Mouse (Mus musculus) spleen, postnatal 4 days (tissue): ENCODE measurements around the gene Atp6v1fnb.
A peak's percentile ranks its signal among the peaks of the same experiment; 100 is the strongest.

Experiments
- DNase-seq, 2 experiments: peaks; one replicate each; pipeline ENCODE4 v3.0.0; 2022; ENCODE audit warnings: low spot score in 2 of 2

Atp6v1fnb gene

DNA sequence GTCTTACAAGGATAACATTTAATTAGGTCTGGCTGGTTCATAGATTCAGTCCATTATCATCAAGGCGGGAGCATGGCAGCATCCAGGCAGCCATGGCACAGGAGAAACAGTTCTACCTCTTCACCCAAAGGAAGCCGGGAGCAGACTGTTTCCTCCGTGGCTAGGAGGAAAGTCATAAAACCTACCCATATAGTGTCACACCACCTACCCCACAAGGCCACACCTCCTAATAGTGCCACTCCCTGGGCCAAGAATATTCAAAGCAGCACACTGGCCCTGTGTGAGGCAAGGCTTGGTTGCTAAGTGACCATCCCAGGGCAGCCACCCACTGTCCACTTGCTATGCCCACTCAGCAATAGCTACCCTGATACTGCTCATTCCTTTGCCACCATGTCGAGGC is at the start of gene Atp6v1fnb:
TSS of gene Atp6v1fnb (plus strand) at position 301 of the 400 bp plus-strand sequence.
- DNase-seq, result no peak

DNA sequence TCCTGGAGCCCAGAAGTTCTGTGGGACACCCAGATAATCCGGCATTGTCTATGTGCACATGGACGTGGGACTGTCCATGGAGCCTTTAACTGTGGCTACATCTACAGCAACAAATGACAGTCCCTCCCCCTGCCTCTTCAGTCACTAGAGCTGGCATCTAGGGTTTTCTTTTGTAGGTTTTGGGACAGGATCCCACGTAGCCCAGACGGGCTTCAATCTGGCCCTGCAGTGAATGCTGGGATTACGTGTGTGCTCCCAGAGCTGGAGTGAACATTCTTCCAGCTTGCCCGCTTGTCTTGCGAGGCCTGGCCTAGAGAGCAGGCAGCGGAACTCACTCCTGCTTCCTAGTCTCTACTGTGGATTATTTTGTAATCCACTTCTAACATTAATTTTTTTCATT is 46.1 kb upstream of the Atp6v1fnb start:
- DNase-seq, result no peak

DNA sequence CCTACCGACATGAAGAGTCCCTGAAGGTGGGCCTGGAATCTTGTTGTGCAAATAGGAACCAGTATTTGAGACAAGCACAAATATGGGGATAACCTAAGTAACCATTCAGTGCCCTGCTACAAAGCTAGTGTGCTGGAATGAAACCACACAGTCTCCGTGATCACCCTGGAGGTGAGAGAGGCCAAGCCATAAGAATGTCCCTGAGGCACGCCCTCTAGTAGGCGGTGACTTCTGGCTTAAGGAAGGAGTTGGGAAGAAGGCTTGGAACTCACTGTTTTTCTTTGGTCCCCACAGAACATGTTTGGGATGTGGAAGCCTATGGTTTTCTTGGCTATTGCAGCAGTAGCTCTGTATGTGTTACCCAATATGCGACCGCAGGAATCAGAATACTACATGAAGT is 44.9 kb upstream of the Atp6v1fnb start:
- DNase-seq, result no peak

DNA sequence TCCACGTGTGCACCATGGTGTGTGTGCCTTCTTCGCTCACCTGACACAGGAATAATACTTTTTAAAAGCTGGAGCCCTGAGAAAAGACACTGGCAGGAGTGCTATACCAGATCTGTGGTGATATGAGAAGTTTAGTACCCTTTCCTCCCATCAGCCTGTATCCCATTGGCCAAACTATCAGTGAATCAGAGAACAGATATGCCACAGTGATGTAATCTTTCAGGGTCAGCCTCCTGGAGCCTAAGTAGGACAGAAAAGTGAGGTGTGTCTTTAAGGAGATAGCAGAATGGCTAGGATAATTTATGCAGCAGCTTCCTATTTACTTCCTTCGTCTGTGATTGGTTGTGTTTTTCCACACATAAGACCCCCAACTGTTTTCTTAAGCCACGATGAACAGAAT is 43.1 kb upstream of the Atp6v1fnb start:
- no peak for DNase-seq

DNA sequence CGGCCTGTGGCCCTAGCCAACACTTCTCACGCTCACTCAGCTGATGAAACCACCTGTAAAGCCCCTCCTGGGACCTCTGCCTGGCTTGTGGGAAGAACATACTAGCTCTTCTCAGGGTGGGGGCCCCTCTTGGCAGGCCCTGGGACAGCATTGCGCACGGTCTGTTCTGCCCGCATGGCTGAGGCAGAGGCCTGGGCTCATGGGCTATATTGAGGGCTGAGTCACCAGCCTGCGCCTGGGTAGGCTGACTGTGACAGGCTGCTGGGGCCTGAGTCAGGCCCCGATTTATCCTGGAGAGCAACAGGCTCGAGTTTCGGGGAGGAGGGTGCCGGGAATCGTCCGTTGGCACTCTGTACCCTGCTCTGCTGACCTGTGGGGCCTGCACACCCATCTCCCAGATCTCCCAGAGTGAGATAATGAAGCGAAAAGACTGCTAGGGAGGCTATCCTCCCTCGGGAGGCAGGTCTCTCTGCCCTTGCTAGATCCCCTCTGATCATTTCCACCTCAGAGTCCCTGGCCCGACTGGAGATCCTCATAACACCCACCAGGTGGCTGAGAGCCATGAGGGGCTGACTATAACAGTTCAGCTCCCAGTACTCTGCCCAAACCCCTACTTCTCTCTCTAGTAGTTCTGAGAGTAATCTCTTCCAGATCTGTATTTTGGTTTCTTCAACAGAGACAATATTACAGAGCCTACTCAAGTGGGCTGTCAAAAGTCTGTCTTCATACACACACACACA is 40.4 kb upstream of the Atp6v1fnb start:
- peak in 1 of 2 experiments; percentile 11 for DNase-seq

DNA sequence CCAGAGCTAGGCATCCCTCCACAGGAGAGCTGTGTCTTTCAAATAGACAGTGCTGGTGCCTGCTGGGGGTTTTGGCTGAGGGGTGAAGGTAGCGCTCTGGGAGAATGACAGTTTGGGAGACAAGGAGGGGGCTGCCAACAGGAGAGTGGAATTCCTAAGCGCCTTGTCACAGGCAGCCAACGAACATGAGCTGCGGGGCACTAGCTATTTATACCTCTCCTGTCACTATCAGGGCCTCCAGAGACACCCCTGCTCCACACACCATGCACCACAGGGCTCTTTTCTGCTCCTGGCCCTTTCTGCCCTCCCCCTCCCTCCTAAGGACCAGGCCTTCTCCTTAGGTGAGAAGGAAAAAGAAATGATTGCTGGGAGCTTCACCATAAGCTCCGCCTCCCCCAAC is 39.8 kb upstream of the Atp6v1fnb start:
- no peak for DNase-seq

DNA sequence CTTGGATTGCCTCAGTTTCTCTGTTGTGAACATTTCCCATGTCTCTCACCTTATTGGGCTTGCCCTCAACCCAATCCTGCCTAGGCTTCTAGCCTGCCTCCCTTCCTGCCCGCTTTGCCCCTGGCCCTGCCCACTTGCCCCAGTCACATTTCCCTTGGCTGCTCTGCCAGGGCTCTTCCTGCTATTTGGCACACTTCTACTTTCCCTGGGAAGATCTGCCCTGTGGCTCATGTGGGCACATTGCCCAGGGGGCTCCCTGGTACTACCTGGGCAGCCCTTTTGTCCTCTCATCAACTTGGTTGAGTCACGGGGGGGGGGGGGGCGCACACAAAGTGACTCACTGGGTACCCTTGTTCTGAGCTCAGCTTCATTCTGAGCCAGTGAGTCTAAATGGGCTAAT is 39.1 kb upstream of the Atp6v1fnb start:
- DNase-seq, result peak in 1 of 2 experiments; percentile 10

DNA sequence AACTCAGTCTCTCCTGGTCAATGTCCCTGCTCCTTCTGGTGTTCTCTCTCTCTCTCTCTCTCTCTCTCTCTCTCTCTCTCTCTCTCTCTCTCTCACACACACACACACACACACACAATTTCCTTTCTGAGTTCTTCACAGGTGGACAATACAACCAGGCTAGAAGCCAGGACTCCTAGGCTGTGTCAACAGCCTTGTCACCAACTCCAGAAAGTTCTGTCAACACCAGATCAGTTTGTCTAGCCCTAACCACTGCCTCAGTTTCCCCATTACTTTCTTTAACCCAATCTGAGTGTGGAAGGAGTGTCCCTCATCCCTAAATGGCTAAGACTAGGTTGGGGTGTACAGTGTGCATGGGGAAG is 38.6 kb upstream of the Atp6v1fnb start:
- no peak for DNase-seq

DNA sequence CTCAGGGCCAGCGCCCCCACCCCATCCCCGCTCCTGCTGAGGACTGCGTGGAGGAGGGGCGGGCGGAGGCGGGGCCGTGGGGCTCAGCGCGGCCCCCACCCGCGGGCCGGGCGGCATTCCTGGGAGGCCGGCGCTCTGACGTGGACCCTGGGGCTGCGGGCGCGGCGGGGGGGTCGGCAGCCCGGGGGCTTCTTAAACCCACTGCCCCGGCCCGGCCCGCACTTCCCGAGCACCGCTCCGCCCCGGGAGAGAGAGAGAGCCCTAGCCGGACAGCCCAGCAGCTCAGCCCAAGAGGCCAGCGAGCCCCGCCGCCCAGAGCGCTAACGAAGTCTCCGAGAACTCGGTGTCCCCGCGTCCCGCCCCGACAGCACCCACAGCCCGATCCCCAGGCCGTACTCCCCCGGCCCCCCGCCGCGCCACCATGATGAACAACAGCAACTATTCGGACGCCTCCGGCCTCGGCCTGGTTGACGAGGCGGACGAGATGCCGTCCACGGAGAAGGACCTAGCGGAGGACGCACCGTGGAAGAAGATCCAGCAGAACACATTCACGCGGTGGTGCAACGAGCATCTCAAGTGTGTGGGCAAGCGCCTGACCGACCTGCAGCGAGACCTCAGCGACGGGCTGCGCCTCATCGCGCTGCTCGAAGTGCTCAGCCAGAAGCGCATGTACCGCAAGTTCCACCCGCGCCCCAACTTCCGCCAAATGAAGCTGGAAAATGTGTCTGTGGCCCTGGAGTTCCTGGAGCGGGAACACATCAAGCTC is 38.0 kb upstream of the Atp6v1fnb start, which contains the start of gene Flnc:
TSS of gene Flnc (plus strand) at position 219 of the 766 bp plus-strand sequence.
- DNase-seq, result peak; percentile 11 to 61

DNA sequence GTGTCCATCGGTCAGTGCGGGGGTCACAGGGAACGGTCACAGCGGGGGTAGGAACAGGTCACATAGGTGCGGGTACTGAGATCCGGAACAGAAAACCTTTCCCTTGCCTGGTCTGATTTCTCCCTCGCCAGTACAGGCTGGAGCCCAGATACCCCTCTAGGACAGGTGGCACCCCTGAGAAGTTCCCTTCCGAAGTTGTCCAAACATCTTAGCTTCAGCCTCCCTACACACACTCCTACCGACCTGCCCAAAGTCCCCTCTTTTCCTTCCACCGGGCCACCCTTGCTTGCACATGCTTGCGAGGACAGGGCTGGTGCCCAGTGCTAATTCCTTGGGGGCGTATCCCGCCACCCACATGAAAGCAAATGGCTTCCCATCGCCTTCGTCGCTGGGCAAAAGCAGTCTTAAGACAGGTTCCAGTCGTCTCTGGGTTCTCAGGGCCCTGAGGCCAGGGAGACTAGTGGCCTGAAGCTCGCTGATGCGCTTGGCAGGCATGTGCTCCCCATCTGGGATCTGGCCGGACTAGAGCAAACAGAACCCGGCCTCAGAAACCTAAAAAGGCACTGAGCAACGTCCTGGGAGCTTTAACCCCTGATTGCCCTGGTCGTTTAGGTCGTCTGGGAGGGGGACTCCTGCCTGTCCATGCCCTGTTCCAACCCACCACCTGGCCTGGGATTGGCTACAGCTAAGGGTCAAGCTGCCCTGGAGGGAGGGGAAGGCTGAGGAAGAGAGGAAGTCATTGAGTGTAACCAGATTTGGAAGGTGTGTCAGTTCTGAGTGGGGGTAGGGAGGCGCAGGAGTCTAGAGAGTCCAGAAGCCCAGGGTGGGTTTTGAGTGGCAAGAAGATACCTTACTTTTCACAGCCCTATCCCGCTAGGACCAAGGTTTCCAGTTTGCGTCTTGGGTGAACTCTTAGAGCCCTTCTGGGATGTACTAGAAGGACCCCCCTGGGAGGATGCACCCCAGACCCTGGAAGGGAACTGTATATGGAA is 37.1 kb upstream of the Atp6v1fnb start:
- DNase-seq, result peak in 1 of 2 experiments; percentile 60

DNA sequence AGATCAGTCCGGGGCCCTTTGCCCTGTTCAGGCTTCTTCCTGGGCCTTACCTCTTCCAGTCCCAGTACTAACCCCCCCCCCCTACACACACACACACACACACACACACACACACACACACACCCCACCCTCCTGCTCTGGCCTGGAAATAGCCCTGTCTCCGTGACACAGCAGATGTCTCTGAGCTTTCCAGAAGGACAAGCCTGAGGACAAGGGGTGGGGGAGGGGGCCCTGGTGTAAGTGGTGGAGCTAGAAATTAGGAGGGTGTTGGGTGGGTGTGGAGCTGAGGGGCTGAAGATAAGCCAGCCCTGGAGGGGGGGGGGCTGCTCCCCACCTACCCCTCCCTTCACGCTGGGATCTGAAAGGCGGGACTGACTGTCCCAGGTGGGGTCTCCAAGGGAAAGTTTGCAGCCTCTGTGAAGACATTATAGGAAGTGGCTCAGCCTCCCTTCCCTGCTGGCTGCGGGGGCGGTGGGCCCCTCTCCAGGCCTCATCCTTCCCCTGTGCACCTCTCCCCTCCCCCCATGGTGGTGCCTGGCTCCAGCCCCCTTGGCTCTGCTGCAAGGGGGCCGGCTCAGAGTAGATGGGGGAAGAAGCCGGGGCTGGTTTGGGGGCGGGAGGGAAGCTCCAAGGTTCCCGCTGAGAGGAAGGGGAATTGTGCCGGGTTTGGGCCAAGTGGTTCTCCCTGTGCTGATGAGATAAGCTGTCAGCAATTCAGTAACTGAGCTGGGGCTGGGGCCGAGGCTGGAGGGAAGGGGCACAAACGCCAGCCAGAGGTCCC is 36.1 kb upstream of the Atp6v1fnb start:
- no peak for DNase-seq

DNA sequence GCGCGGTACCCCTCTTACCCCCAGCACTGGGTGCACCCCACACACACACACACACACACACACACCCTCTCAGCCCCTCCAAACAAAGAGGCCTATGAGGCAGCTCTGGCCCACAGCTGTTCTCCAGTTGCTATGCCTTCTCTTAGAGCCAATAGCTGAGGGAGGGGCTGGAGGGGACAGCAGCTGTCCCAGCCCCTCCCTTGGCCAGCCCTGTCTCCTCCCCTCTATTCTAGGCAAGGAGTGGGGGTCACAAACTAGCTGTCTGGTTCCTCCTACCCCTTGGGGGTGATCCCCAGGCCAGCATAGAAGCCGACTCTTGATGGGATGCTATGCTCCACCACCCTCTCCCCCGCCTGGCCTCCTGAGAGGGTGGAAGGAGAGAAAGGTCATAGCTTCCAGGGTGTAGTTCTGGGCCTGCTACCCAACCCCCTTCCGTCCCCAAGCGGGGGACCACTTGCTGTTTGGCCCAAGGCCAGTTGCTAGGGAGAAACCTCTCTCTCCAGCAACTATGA is 35.2 kb upstream of the Atp6v1fnb start:
- DNase-seq, result peak in 1 of 2 experiments; percentile 58

DNA sequence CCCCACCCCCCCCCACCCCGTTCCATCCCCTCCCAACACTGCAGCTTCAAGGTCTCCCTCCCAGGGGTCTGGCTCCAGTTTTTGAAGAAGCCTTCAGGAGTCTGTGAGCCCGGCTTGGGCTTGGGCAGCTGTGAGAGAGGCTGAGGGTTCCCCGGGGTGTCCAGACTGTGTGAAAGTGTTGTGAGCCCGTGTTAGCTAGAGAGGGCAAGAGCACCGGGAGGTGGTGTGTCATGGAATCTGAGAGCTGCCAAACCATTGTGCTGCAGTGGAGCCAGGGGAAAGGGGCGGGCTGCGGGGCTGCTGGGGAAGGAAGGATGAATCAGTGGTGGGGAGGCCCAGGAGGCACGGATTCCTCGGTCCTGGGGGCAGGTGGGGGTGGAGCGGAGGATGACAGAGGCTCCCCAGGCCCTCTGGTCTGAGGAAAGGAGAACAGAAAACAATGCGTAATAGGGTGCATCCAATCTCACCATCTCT is 34.7 kb upstream of the Atp6v1fnb start:
- peak in 1 of 2 experiments; percentile 58 for DNase-seq

DNA sequence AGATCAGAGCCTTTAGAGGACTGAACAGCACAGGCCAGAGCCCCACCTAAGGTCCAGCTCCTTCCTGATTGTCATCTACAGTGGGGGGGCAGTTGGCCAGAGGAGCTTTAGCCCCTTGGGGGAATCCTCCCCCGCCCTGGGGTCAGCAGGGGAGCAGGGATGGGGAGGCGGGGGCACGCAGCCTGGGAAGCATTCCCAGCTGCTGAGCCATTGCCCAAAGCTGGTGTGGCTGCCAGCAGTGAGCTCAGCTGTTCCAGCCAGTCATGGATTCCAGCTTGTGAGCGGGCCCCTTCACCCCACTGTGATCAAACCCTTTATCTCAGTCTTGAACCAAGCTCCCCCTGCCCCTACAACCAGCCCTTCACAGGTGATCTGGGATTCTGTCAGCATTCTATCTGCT is 32.0 kb upstream of the Atp6v1fnb start:
- no peak for DNase-seq

DNA sequence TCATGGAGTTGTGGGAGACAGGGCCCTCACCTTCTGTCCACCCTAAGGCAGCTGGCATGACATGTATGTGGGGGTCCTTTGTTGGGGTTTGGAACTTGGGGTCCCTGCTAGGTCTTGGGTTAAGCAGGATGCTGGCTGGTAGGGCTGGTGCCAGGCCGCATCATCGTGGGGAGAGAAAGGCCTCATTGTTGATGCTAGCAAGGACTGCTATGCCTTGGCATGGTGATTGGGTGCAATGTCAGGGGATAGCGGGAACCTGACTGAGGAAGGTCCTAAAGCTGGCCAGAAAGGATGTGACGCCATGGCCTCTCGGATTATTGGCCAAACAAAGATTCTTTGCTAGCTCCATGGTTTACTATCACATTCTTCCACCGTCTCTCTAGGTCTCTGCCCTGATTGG is 31.4 kb upstream of the Atp6v1fnb start:
- DNase-seq, result no peak

DNA sequence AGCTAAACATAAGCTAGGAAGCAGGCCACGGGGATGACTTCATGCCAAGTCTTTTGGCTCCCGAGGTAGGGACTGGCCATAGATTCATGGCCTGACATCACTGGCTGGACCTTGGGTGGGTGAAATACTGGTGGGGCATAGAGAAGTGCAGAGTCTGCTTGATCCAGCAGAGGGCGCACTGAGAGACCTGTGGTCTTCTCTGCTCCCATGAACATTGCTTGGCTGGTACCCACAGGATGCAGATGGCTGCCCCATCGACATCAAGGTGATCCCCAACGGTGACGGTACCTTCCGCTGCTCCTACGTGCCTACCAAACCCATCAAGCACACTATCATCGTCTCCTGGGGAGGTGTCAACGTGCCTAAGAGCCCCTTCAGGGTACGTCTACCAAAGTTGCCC is 26.5 kb upstream of the Atp6v1fnb start:
- DNase-seq, result peak; percentile 39 to 77

DNA sequence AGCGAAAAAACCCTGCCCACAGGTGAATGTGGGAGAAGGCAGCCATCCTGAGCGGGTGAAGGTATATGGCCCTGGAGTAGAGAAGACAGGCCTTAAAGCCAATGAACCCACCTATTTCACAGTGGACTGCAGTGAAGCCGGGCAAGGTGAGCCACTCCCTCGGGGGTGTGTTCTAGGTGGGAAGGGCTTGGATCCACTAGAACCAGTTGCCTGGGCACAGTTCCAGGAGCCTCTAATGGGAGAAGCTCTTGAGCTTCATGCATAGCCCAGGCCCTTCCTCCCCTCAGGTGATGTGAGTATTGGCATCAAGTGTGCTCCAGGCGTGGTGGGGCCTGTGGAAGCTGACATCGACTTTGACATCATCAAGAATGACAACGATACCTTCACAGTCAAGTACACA is 25.9 kb upstream of the Atp6v1fnb start:
- no peak for DNase-seq

DNA sequence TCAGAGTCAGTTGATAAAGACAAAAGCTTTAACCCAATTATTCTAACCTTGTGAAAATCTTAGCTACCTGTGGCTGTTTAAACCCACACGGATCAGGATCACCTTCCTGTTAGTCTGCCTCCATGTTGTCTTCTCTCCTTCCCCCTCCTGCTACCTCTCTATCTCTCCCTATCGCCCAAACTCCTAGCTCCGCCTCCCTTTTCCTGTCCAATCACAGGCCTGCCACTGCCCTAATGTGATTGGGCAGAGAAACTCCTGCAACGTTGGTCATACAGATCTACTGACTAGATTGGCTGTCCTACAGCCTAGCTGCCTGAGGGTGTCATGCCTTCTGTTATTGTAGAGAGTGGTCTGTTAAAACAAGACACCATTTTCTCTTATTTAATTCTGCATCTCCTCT is 21.4 kb upstream of the Atp6v1fnb start:
- no peak for DNase-seq

DNA sequence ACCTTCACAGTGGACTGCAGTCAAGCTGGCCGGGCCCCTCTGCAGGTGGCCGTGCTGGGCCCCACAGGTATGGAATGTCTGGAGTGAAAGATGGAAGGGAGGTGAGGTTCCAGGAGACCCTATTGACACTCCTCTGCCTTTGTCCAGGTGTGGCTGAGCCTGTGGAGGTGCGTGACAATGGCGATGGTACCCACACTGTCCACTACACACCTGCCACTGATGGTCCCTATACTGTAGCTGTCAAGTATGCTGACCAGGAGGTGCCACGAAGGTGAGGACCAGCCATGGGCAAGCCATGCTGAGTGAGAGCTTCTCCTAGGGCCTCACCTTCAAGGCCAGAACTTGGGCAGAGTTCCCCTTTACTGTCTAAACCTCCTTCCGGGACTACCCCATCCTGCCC is 20.6 kb upstream of the Atp6v1fnb start:
- no peak for DNase-seq

DNA sequence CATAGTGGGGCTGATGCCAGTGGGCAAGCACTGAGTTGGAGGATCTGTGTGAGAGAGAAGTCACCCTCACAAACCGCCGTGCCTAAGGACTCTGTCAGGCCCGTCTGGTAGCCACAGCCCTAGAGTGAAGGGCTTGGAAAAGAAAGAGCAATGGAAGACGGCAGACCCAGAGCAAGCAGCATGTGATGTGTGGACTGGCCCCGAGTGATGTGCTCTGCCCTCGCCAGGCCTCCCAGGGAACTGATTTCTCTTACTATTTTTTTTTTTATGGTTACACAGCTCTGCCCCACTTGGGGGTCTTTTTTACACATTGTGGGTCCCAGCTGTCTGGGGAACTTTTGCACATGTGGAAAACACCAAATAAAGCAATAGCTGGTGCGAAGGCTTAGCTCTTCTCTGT is 9.7 kb upstream of the Atp6v1fnb start:
- no peak for DNase-seq

DNA sequence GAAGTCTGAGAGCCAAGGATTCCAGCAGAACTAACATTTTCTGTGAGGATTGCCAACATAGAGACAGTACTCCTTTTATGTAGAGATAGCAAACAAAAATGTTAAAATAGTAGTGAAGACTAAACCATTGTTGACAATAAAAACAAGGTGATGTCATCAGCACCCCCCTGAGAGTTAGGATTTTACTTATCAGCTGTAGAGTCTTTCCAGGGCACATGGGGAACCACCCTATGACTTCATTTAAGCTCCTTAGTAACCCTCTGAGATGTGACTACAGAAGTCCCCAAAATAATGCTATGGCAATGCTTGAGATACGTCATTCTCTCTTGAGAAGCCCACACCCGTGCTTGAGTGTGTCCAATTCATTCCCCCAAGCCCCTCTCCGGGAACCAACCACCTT is 7.8 kb upstream of the Atp6v1fnb start:
- DNase-seq, result no peak
